Mouse (Mus musculus): ENCODE data around the gene Mfap1b. TPM values are rescaled to one million over a fixed set of nuclear protein-coding genes. Genes with fewer than 3 reads are reported as not detected.

Gene Mfap1b
- polyA plus RNA-seq, 1 experiment, result 5.4 TPM

DNA sequence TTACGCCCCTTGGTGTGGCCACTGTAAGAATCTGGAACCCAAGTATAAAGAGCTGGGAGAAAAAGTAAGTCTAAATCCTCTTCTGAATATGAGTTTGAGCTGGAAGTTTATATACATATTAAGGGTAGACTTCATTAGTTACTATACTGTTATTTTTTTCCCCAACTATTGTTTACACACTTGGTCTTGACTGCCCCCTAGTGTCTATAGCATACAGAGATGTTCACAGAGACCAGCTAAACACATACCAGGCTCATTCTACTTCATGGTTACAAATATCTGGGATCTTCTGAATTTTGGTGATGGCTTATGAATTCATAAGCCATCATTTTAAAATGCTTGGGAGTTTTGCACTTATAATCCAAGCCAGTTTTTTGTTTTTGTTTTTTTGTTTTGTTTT is 39.0 kb downstream of the Mfap1b start:
- no peak for DNase-seq (ENCODE audit: low read depth)

DNA sequence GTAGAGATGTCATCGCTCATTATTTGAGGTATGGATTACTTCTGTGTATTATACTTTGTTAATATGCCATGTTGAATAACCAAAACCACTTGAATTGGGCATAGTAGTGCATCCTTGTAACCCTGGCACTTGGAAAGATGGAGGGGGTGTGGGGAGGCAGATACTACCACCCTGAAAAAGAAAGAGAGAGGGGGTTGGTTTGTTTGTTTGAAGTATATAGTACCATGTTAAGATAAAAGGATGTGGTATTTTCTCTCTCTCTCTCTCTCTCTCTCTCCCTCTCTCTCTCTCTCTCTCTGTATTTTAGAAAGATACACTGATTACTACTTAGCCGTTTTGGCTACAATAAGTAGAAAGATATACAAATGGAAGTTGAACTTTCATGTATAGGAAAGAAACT is 48.0 kb downstream of the Mfap1b start:
- no peak for DNase-seq (ENCODE audit: low read depth)

DNA sequence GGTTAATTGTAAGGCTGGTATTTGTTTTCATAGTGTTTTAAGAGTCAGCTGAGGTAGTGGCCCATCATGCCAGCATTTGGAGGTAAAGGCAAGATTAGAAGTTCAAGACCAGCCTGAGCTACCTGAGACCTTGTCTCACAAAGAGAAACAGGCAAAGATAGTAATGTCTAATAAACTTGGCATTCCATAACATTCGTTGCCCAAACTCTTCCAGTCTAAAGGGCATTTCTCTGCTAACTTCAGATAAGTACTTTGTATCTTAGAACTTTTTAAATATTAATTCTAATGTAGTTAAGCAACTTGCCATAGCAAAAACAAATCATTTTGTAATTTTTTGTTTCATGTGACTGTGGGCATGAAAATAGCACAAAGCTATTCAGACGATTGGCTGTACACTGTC is 50.7 kb downstream of the Mfap1b start:
- DNase-seq (ENCODE audit: low read depth), result no peak

DNA sequence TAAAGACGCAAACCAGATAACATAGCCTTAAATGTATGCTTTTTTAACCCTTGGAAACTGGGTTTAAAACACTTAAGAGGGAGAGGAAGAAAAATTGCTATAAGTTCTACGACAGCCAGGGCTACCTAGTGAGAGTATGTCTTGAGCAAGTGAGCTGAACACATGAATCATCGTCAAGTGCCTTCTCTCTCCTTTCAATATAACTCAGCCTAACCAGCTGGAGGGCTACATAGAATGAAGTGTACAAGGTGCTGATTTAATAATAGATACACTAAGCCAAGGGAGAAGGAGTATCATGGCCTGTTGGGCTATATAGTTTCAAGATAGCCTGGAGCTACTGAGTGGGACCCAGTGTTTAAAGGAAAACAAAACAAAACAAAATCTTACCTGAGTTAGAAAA is 55.4 kb downstream of the Mfap1b start:
- DNase-seq (ENCODE audit: low read depth), result no peak

DNA sequence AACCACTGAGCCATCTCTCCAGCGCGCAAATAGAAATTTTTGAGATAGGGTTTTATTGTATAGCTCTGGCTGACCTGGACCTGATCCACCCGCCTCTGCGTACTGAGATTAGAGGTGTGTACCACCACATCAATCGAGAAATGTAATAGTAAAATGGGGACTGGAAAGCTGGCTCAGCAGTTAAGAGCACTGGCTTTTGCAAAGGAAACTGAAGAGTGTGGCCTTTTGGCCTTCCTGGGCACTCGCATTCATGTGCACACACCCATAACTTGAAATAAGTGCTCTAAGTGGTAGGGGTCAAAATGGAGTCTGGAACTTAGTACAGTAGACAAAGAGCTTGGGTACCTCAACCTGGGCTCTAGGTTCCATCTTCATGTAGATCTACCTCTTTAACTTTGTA is 57.5 kb downstream of the Mfap1b start:
- no peak for DNase-seq (ENCODE audit: low read depth)

DNA sequence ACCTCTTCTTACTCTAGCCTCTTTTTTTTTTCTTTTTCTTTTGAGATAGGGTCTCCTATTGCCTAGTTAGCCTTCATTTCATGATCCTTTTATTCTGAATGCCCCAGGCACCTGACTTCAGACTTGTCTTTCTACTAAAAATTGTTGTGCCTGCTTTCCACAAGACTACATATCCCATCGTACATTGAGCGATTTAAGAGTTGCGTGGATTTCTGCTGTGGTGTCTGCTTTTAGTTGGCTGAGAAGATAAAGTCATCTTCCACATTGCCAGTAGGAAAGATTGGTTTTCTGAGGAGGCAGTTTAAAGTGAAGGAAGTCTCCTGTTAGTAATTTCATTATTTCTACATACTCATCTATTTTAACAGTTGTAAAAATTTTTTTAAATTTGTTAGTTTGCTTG is 58.3 kb downstream of the Mfap1b start:
- no peak for DNase-seq (ENCODE audit: low read depth)

DNA sequence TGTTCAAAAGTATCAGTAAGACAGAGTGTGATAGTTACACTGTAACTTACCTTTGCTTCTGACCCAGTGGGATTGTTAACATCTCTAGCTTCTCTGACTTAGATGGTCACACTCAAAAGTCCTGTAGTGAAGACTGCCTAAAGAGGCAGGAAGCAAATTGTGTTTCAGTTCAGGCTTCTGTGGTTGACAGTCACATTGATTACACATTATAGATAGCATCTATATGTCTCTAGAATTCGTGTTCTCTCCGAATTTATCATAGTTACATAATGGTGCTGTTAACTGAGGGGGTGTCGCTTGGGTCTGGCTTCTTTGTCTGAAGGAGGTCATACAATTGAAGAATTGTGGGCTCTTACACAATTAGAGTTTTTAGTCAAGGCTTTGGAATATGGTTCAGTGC is 58.8 kb downstream of the Mfap1b start:
- no peak for DNase-seq (ENCODE audit: low read depth)

DNA sequence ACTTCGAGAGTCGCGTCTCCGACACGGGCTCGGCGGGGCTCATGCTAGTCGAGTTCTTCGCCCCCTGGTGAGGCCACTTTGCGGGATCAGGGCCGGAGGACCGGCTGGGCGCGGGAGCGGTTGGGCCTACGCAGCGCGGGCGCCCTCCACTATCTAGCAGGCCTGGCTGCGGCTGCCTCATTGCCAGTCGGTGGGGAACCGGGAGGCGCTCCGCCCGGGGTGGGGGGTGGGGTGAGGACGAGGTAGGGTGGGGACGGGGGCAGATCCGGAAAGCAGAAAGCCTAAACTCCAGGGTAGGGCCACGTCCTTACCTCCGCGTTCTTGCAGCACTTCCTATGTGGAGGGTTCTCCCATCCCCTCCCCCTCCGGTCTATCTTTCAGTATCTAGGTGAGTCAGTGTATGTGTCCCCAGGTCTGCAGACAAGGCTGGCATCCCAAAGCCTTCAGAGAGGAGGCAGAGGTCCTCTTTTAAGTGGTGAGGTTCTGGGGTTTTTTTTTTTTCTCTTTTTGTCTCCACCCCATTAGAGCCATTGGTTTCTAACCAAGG is 59.7 kb downstream of the Mfap1b start:
- DNase-seq (ENCODE audit: low read depth), result peak; percentile 13

DNA sequence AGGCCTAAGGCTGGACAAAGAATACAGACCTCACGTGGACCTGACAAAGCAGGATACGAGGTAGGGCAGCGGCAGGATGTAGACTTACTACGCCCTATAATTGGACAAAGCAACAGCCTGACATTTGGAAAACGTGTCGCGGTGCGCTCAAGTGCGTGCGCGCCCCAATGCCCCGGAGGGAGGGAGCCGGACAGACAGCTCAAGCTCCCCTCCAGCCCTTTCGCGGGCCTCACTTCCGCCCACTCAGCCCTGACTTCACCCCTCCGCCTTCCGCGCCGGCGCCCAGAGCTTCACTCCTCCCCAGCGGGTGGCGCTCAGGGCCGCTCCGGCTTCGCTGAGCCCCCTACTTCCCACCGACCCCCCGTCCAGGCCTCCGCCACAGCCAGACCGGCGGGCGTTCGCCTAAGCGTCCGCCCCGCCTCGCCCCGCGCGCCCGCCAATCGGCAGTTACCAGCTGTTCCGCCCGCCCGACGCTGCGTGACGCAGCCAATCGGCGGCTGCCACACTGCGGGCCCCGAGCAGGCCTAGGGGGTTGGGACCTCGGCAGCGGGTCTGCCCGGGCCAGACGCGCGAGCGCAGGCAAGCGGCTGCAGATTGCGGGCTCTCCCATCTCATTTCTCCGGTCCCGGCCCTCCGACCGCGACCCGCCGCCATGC is 60.4 kb downstream of the Mfap1b start, which contains the start of the genes Pdia3 and Catsper2:
Pdia3 (plus strand) TSS at position 389 of the 656 bp plus-strand sequence.
Catsper2 (minus strand) TSS at position 406 of the 656 bp plus-strand sequence.
- DNase-seq (ENCODE audit: low read depth), result peak; percentile 19

DNA sequence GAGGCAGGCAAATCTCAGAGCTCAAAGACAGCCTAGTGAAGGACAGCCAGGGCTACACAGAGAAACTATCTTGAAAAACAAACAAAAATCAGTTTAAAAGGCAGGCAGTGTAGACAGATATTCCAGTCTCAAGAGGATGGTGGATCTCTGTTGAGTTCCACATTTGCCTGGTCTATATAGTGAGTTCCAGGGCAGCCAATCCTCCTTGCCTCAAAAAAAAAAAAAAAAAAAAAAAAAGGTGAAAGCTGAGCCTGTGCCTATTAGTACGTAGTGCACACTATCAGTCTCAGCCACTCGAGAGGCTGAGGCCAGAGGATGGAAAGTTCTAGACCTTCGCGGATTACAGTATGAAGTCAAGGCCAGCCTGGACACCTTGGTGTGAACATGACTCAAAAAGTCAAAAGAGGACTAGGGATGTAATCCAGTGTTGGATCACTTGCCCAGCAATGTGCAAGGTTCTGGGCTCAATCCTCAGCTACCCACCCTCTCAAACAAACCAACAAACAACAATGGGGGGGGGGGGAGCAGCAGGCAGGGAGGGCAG is 61.0 kb downstream of the Mfap1b start:
- DNase-seq (ENCODE audit: low read depth), result no peak

Other genes starting within 250 kb of the Mfap1b start
- 26.1 and 29.4 TPM in 2 replicates for gene Trp53bp1, start 202.7 kb downstream of the Mfap1b start, polyA plus RNA-seq (2012; rRNA removed)
- gene Map1a, start 184.5 kb downstream of the Mfap1b start, polyA plus RNA-seq (2012; rRNA removed), result 4.0 and 5.6 TPM in 2 replicates
- gene Ppip5k1, start 118.7 kb downstream of the Mfap1b start, polyA plus RNA-seq (2012; rRNA removed), result 45.3 and 52.8 TPM in 2 replicates
- 4.3 and 4.9 TPM in 2 replicates for gene Ckmt1, start 116.4 kb downstream of the Mfap1b start, polyA plus RNA-seq (2012; rRNA removed)
- gene Strc, start 86.9 kb downstream of the Mfap1b start, polyA plus RNA-seq (2012; rRNA removed), result 0.08 TPM in 1 of 2 replicates, not detected in the other
- 473 and 744 TPM in 2 replicates for gene Pdia3, start 60.3 kb downstream of the Mfap1b start, polyA plus RNA-seq (2012; rRNA removed)
- 5.0 and 7.0 TPM in 2 replicates for gene Catsper2, start 60.3 kb downstream of the Mfap1b start, polyA plus RNA-seq (2012; rRNA removed)
- 8.6 and 12.4 TPM in 2 replicates for gene Ell3, start 29.8 kb downstream of the Mfap1b start, polyA plus RNA-seq (2012; rRNA removed)
- 364 and 410 TPM in 2 replicates for gene Serf2, start 24.9 kb downstream of the Mfap1b start, polyA plus RNA-seq (2012; rRNA removed)
- 7.6 and 14.1 TPM in 2 replicates for gene Hypk, start 20.8 kb downstream of the Mfap1b start, polyA plus RNA-seq (2012; rRNA removed)
- 1.1 and 1.2 TPM in 2 replicates for gene Serinc4, start 17.3 kb downstream of the Mfap1b start, polyA plus RNA-seq (2012; rRNA removed)
- gene Mfap1a, start 32.6 kb upstream of the Mfap1b start, polyA plus RNA-seq (2012; rRNA removed), result 4.3 and 5.4 TPM in 2 replicates
- 1.9 and 2.3 TPM in 2 replicates for gene Wdr76, start 32.7 kb upstream of the Mfap1b start, polyA plus RNA-seq (2012; rRNA removed)

Data from gonadal fat pad, adult 2 months (tissue).